Mouse (Mus musculus) erythroblast, embryonic 14.5 days (primary cell): Measurements from ENCODE around the gene Serpinb1b.

ENCODE experiments used
- GATA1 ChIP-seq: IDR thresholded peaks from 2 replicates; pipeline ENCODE4 v1.6.1; 2012; ENCODE audit warnings: low read length, inconsistent platforms, mixed read lengths
- TAL1 ChIP-seq: IDR thresholded peaks from 3 replicates; pipeline ENCODE4 v1.6.1; 2012; ENCODE audit warnings: low read length, inconsistent platforms, mixed read lengths

GRCm38 (mm10) chr13:33085695-33086432 is 7.5 kb downstream of the Serpinb1b start:
- TF ChIP-seq GATA1 (no peak), TAL1 (no peak)
